Mouse (Mus musculus) CH12.LX (cell line): Measurements from ENCODE around the gene Map7d2. TPM values are rescaled to one million over a fixed set of nuclear protein-coding genes. Genes with fewer than 3 reads are reported as not detected.

Experiments
- DNase-seq: peaks from one replicate; pipeline ENCODE4 v3.0.0-alpha.2; 2013; ENCODE audit errors: extremely low read depth
- H3K27ac ChIP-seq: 2 replicates; pipeline ENCODE4 v1.5.1; 2012; ENCODE audit warnings: low read depth, mild to moderate bottlenecking, control low read depth, moderate library complexity; ENCODE audit not compliant: insufficient read depth
- H3K27me3 ChIP-seq: replicated peaks from 2 replicates; pipeline ENCODE3; 2012; ENCODE audit warnings: inconsistent platforms
- H3K36me3 ChIP-seq, 2 experiments: replicated peaks in 1 of 2; 2 replicates each; pipeline versions ENCODE3 to v1.6.1; 2012; ENCODE audit warnings: inconsistent platforms in 1 of 2, low read length in 1 of 2, mild to moderate bottlenecking in 1 of 2, mixed read lengths in 1 of 2, moderate library complexity in 1 of 2; ENCODE audit not compliant: control insufficient read depth in 1 of 2, insufficient read depth in 1 of 2
- H3K4me1 ChIP-seq, 2 experiments: 2 replicates each; pipeline ENCODE4 v1.6.1; 2012; ENCODE audit warnings: inconsistent platforms in 1 of 2, moderate library complexity in 1 of 2; ENCODE audit not compliant: insufficient read depth in 2 of 2, control insufficient read depth in 1 of 2
- H3K4me2 ChIP-seq: 2 replicates; pipeline ENCODE4 v1.6.1; 2012; ENCODE audit warnings: low read depth, mild to moderate bottlenecking, control low read depth; ENCODE audit not compliant: poor library complexity, insufficient read depth, severe bottlenecking
- H3K4me3 ChIP-seq, 3 experiments: fragments of 150-350 bp in 1 of 3; sonication (generic) in 1 of 3; replicated peaks in 1 of 3; 2 replicates each; pipeline versions ENCODE3 to v1.5.1; 2011 to 2012; ENCODE audit warnings: low read depth in 2 of 3, low read length in 2 of 3, mild to moderate bottlenecking in 2 of 3, moderate library complexity in 2 of 3, control low read depth in 1 of 3, improper control_type of control experiment in 1 of 3, inconsistent platforms in 1 of 3, mixed read lengths in 1 of 3; ENCODE audit not compliant: poor library complexity in 1 of 3
- H3K79me2 ChIP-seq: replicated peaks from 2 replicates; pipeline ENCODE4 v1.6.1; 2012; ENCODE audit warnings: mild to moderate bottlenecking, moderate library complexity; ENCODE audit not compliant: control insufficient read depth, poor library complexity, insufficient read depth, severe bottlenecking; ENCODE audit errors: extremely low read depth
- H3K9ac ChIP-seq: 2 replicates; pipeline ENCODE4 v1.6.1; 2012; ENCODE audit warnings: low read depth, mild to moderate bottlenecking, control low read depth, moderate library complexity; ENCODE audit not compliant: insufficient read depth
- H3K9me3 ChIP-seq: replicated peaks from 2 replicates; pipeline ENCODE3; 2012; ENCODE audit warnings: low read length, inconsistent platforms, mixed read lengths
- CHD1 ChIP-seq: IDR thresholded peaks from 2 replicates; pipeline ENCODE4 v1.6.1; 2012; ENCODE audit warnings: low read depth, low read length, improper control_type of control experiment, inconsistent platforms
- CTCF ChIP-seq, 2 experiments: IDR thresholded peaks in 1 of 2; conservative IDR thresholded peaks in 1 of 2; 2 replicates each; pipeline ENCODE4 v1.5.1; 2011 to 2012; ENCODE audit warnings: low read depth in 2 of 2, low read length in 2 of 2, improper control_type of control experiment in 1 of 2, inconsistent platforms in 1 of 2, mild to moderate bottlenecking in 1 of 2, moderate library complexity in 1 of 2
- ELF1 ChIP-seq: IDR thresholded peaks from 2 replicates; pipeline ENCODE4 v1.6.1; 2014; ENCODE audit warnings: low read depth, mild to moderate bottlenecking, inconsistent platforms, low read length, improper control_type of control experiment
- ETS1 ChIP-seq: conservative IDR thresholded peaks from 2 replicates; pipeline ENCODE4 v1.6.1; 2012; ENCODE audit warnings: low read depth, mild to moderate bottlenecking, inconsistent platforms, low read length, improper control_type of control experiment, moderate library complexity
- JUND ChIP-seq: conservative IDR thresholded peaks from 2 replicates; pipeline ENCODE4 v1.6.1; 2011; ENCODE audit warnings: low read depth, low read length, improper control_type of control experiment
- KAT2A ChIP-seq: IDR thresholded peaks from 2 replicates; pipeline ENCODE4 v1.6.1; 2012; ENCODE audit warnings: low read length, improper control_type of control experiment, inconsistent platforms; ENCODE audit not compliant: insufficient replicate concordance
- MXI1 ChIP-seq: IDR thresholded peaks from 2 replicates; pipeline ENCODE4 v1.6.1; 2011; ENCODE audit warnings: mild to moderate bottlenecking, low read depth, low read length, improper control_type of control experiment
- MYC ChIP-seq: IDR thresholded peaks from 2 replicates; pipeline ENCODE4 v1.6.1; 2011; ENCODE audit warnings: low read depth, mild to moderate bottlenecking, improper control_type of control experiment, low read length
- RAD21 ChIP-seq: IDR thresholded peaks from 2 replicates; pipeline ENCODE4 v1.6.1; 2011; ENCODE audit warnings: low read depth, mild to moderate bottlenecking, low read length, improper control_type of control experiment, moderate library complexity
- RCOR1 ChIP-seq: conservative IDR thresholded peaks from 2 replicates; pipeline ENCODE4 v1.6.1; 2012; ENCODE audit warnings: low read depth, mild to moderate bottlenecking, inconsistent platforms, low read length, improper control_type of control experiment
- SMC3 ChIP-seq: IDR thresholded peaks from 2 replicates; pipeline ENCODE4 v1.6.1; 2011; ENCODE audit warnings: low read depth, low read length, improper control_type of control experiment
- USF1 ChIP-seq: IDR thresholded peaks from 2 replicates; pipeline ENCODE4 v1.6.1; 2014; ENCODE audit warnings: low read depth, mild to moderate bottlenecking, inconsistent platforms, low read length, improper control_type of control experiment
- ZMIZ1 ChIP-seq: IDR thresholded peaks from 2 replicates; pipeline ENCODE4 v1.6.1; 2012; ENCODE audit warnings: low read depth, mild to moderate bottlenecking, inconsistent platforms, low read length, improper control_type of control experiment
- ZNF384 ChIP-seq: IDR thresholded peaks from 2 replicates; pipeline ENCODE4 v1.6.1; 2012; ENCODE audit warnings: low read depth, low read length, improper control_type of control experiment, inconsistent platforms
- dilution Hi-C: fragments of 300-500 bp; cut with MboI; formaldehyde crosslinking; loops from 2 replicates; pipeline ENCODE4 v1.14.3; 2020; ENCODE audit warnings: low sequenced_read_pairs; ENCODE audit not compliant: extremely low pct_unique_long_range_greater_than_20kb, extremely low pct_ligation_motif_present
- in situ Hi-C: fragments of 300-500 bp; cut with MboI; formaldehyde crosslinking; loops from 3 replicates; pipeline ENCODE4 v1.14.3; 2019; ENCODE audit warnings: low sequenced_read_pairs, low pct_ligation_motif_present, low pct_unique_long_range_greater_than_20kb, mixed read lengths
- polyA plus RNA-seq: library from polyadenylated mRNA; unstranded; fragments of >175 nt; gene quantifications from 2 replicates; pipeline ENCODE4 v1.2.1, GENCODE M21; 2012; ENCODE audit warnings: low read depth; ENCODE audit not compliant: insufficient read length
- total RNA-seq, 2 experiments: library from RNA; depleted of rRNA; stranded (reverse); fragments of 300-350 nt in 1 of 2; fragments of >200 nt in 1 of 2; gene quantifications; 2 replicates each; pipeline ENCODE4 v1.2.3; 2012 to 2014

Gene Map7d2
- total and polyA plus RNA-seq, 3 experiments = 0.19 to 1.1 TPM; not detected in 1

DNA sequence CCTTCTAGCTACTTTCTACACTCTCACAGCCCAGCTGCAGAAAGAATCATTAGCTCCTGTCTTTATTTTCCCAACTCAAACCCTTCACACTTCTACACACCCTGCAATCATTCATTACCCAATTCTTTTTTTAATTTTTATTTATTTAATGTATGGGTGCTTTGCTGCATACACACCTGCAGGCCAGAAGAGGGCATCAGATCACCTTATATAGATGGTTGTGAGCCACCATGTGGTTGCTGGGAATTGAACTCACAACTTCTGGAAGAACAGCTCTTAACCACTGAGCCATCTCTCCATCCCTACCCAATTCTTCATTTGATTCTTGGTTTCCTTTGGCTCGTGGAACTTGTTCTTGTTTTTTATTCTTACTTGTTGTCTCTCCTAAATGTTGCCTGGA lies 69.9 kb downstream of the Map7d2 start:
- no peak for DNase-seq
- in situ Hi-C loops = no loop called here
- Histone ChIP-seq H3K9ac (no peak overlapping the region), H3K4me1 (no peaks in the 10 kb centered on the region), H3K36me3 (no peaks in the 10 kb centered on the region), H3K4me3 (no peak overlapping the region), H3K27ac (no peak overlapping the region), H3K4me2 (no peak overlapping the region), H3K27me3 (no peaks in the 10 kb centered on the region), H3K79me2 (no peaks in the 10 kb centered on the region), H3K9me3 (no peaks in the 10 kb centered on the region)
- dilution Hi-C loops = no loop called here
- TF ChIP-seq ZNF384 = no peak
- TF ChIP-seq SMC3 = peak; percentile 32
- no peak for TF ChIP-seq MXI1
- peak; percentile 36 for TF ChIP-seq RAD21
- peak in 1 of 2 experiments; percentile 51; a peak in 2 of 4 replicates for TF ChIP-seq CTCF (conservative IDR thresholded peaks at IDR 0.05 in 1 of 2, IDR thresholded peaks at IDR 0.05 in 1 of 2; ENCODE audit: low read depth in 2 of 2, low read length in 2 of 2)

DNA sequence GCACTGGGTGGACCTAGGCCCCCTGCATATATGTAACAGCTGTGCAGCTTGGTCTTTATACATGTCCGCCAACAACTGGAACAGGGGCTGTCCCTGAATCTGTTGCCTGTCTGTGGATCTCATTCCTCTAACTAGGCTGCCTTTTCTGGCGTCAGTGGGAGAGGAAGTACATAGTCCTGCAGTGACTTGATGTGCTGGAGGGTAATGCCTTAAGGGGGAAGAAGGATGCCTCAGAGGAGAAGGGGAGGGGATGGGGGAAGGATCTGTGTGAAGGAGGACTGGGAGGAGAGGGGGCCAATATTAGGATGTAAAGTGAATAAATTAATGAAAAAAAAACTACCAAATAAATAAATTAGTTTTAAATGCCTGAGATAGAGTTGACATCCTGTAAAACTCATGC lies 88.8 kb downstream of the Map7d2 start:
- in situ Hi-C loops (no loop called here), dilution Hi-C loops (no loop called here)
- no peak overlapping the region for H3K9ac ChIP-seq
- no peaks in the 10 kb centered on the region for H3K79me2 ChIP-seq
- no peak for DNase-seq
- H3K4me3 ChIP-seq = no peak overlapping the region
- H3K27me3 ChIP-seq = no peaks in the 10 kb centered on the region
- H3K36me3 ChIP-seq = no peaks in the 10 kb centered on the region
- TF ChIP-seq ZMIZ1 (no peak), MYC (no peak), JUND (no peak), MXI1 (no peak), USF1 (no peak), RCOR1 (no peak), KAT2A (no peak), ELF1 (no peak), ETS1 (no peak)
- no peaks in the 10 kb centered on the region for H3K9me3 ChIP-seq
- H3K4me2 ChIP-seq = no peak overlapping the region
- H3K27ac ChIP-seq = no peak overlapping the region
- peaks cover 0 to 8% of the 10 kb centered on the region in 2 experiments; a peak in 2 of 4 replicates for H3K4me1 ChIP-seq

DNA sequence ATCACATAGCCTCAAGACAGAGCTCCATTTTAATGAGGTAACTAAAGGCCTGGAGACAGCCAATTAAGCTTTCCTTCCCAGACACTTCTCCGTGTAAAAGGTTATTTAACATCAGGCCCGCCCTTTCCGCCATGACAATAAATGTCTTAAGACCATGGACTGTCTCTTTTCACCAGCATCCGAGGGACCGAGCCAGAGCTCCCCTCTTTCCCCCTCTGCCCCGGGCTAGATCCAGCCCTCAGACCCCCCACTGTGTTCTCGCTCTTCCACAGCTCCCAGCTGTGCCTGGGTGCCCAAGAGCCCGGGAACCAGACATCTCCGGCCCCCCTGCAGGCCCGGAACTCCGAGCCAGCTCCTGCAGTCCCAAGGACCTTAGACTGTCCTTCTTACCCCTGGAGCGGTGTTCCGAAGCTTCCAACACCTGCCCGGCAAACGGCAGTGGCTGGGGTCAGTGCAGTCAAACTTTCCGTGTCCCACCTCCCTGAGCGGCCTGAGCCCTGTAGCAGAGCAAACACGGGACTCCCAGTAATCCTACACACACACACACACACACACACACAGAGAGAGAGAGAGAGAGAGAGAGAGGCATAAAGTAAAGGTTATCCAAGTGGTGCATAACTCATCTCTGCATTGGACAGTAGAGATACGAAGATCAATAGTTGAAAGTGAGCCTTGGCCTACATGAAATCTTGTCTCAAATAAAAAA lies 94.1 kb downstream of the Map7d2 start:
- Histone ChIP-seq H3K27me3 (no peaks in the 10 kb centered on the region), H3K4me3 (no peak overlapping the region), H3K36me3 (no peaks in the 10 kb centered on the region), H3K79me2 (no peaks in the 10 kb centered on the region), H3K4me2 (no peak overlapping the region), H3K27ac (no peak overlapping the region), H3K9me3 (no peaks in the 10 kb centered on the region), H3K4me1 (0 out of 4 replicates have a peak, but pooled peaks cover 0 to under 1% of the 10 kb centered on the region in 2 experiments), H3K9ac (no peak overlapping the region)
- in situ Hi-C loops (no loop called here), dilution Hi-C loops (no loop called here)
- no peak for TF ChIP-seq CHD1
- no peak for DNase-seq
